Mouse (Mus musculus): ENCODE data around the gene Wfs1. TPM values are rescaled to one million over a fixed set of nuclear protein-coding genes. Genes with fewer than 3 reads are reported as not detected.
"Not testable (repeated sequence)": the region's sequence is repeated elsewhere in the genome, so short reads cannot be mapped to it uniquely, and the experiment has no call there.

Gene Wfs1
- polyA plus RNA-seq, 1 experiment from 2014 or later, result 9.2 TPM

GRCm38 (mm10) chr5:37010666-37011317, 21.8 kb upstream of the Wfs1 start:
- H3K9me3 ChIP-seq, result peaks cover 12% of the 10 kb centered on the region
- peaks cover 4% of the 10 kb centered on the region for H3K4me1 ChIP-seq (replicated peaks)
- 0 out of 2 replicates have a peak, but pooled peaks cover 4% of the 10 kb centered on the region for H3K27me3 ChIP-seq (ENCODE audit: insufficient read depth, poor library complexity, severe bottlenecking)
- no peak for DNase-seq (ENCODE audit: low spot score)
- H3K4me3 ChIP-seq, result no peak overlapping the region
- no peak overlapping the region for H3K27ac ChIP-seq
- H3K36me3 ChIP-seq, result no peaks in the 10 kb centered on the region
- WGBS, result 78% methylated on average over 10 of the region's 10 CpGs

- not testable (repeated sequence) for DNase-seq (ENCODE audit: low spot score); H3K4me3 ChIP-seq
Measured at GRCm38 (mm10) chr5:37009761-37010160, 20.8 kb upstream of the Wfs1 start.

GRCm38 (mm10) chr5:37002001-37002400, 13.0 kb upstream of the Wfs1 start:
- H3K4me1 ChIP-seq (replicated peaks), result peaks cover 10% of the 10 kb centered on the region; the same call in 1 of the 2 replicates
- peak; percentile 65 for DNase-seq (ENCODE audit: low spot score)
- no peaks in the 10 kb centered on the region for H3K27me3 ChIP-seq (ENCODE audit: insufficient read depth, poor library complexity, severe bottlenecking)
- H3K36me3 ChIP-seq, result no peaks in the 10 kb centered on the region
- no peak overlapping the region for H3K27ac ChIP-seq
- no peak overlapping the region for H3K4me3 ChIP-seq
- 0 out of 2 replicates have a peak, but pooled peaks cover 2% of the 10 kb centered on the region for H3K9me3 ChIP-seq
- 57% methylated on average over 2 of the region's 2 CpGs for WGBS

More at GRCm38 (mm10) chr5:37009761-37010160, 20.8 kb upstream of the Wfs1 start:
- H3K36me3 ChIP-seq; H3K27ac ChIP-seq; H3K27me3 ChIP-seq (ENCODE audit: insufficient read depth, poor library complexity, severe bottlenecking); H3K4me1 ChIP-seq (replicated peaks): not testable (repeated sequence)
- peaks cover 12% of the 10 kb centered on the region for H3K9me3 ChIP-seq
- WGBS, result 32% methylated on average over 13 of the region's 13 CpGs

GRCm38 (mm10) chr5:37001002-37001401, 12.0 kb upstream of the Wfs1 start:
- DNase-seq (ENCODE audit: low spot score), result no peak
- 89% methylated on average over 9 of the region's 9 CpGs for WGBS

GRCm38 (mm10) chr5:36997996-36998395, 9.0 kb upstream of the Wfs1 start:
- 36% methylated on average over 5 of the region's 5 CpGs for WGBS
- 0 out of 2 replicates have a peak, but pooled peaks cover 2% of the 10 kb centered on the region for H3K9me3 ChIP-seq
- no peaks in the 10 kb centered on the region for H3K36me3 ChIP-seq
- no peak overlapping the region for H3K4me3 ChIP-seq
- no peak overlapping the region for H3K27ac ChIP-seq
- H3K4me1 ChIP-seq (replicated peaks), result peaks cover 10% of the 10 kb centered on the region; the same call in 1 of the 2 replicates
- no peak for DNase-seq (ENCODE audit: low spot score)
- H3K27me3 ChIP-seq (ENCODE audit: insufficient read depth, poor library complexity, severe bottlenecking), result no peaks in the 10 kb centered on the region

More at GRCm38 (mm10) chr5:37001002-37001401, 12.0 kb upstream of the Wfs1 start:
- H3K36me3 ChIP-seq, result no peaks in the 10 kb centered on the region
- no peak overlapping the region for H3K4me3 ChIP-seq
- 0 out of 2 replicates have a peak, but pooled peaks cover 2% of the 10 kb centered on the region for H3K9me3 ChIP-seq
- H3K27ac ChIP-seq, result no peak overlapping the region
- H3K27me3 ChIP-seq (ENCODE audit: insufficient read depth, poor library complexity, severe bottlenecking), result no peaks in the 10 kb centered on the region
- H3K4me1 ChIP-seq (replicated peaks), result peaks cover 10% of the 10 kb centered on the region; the same call in 1 of the 2 replicates

GRCm38 (mm10) chr5:36996410-36996809, 7.4 kb upstream of the Wfs1 start:
- 0 out of 2 replicates have a peak, but pooled peaks cover 2% of the 10 kb centered on the region for H3K9me3 ChIP-seq
- DNase-seq (ENCODE audit: low spot score), result no peak
- no peak overlapping the region for H3K4me3 ChIP-seq
- peaks cover 10% of the 10 kb centered on the region; the same call in 1 of the 2 replicates for H3K4me1 ChIP-seq (replicated peaks)
- WGBS, result 89% methylated on average over 14 of the region's 14 CpGs
- H3K27me3 ChIP-seq (ENCODE audit: insufficient read depth, poor library complexity, severe bottlenecking), result no peaks in the 10 kb centered on the region
- H3K27ac ChIP-seq, result no peak overlapping the region
- no peaks in the 10 kb centered on the region for H3K36me3 ChIP-seq

GRCm38 (mm10) chr5:36990631-36991350, 1.8 kb upstream of the Wfs1 start:
- Histone ChIP-seq H3K27ac (no peak overlapping the region), H3K4me3 (no peak overlapping the region), H3K27me3 (ENCODE audit: insufficient read depth, poor library complexity, severe bottlenecking) (peaks cover 13% of the 10 kb centered on the region), H3K9me3 (no peaks in the 10 kb centered on the region), H3K36me3 (no peaks in the 10 kb centered on the region), H3K4me1 (replicated peaks) (peaks cover 27% of the 10 kb centered on the region)
- DNase-seq (ENCODE audit: low spot score), result no peak
- 83% methylated on average over 3 of the region's 3 CpGs for WGBS

- 65% methylated on average over 3 of the region's 3 CpGs for WGBS
- Histone ChIP-seq H3K27ac (no peak overlapping the region), H3K36me3 (no peaks in the 10 kb centered on the region), H3K4me3 (no peak overlapping the region), H3K27me3 (ENCODE audit: insufficient read depth, poor library complexity, severe bottlenecking) (peaks cover 13% of the 10 kb centered on the region), H3K4me1 (replicated peaks) (peaks cover 27% of the 10 kb centered on the region), H3K9me3 (no peaks in the 10 kb centered on the region)
- no peak for DNase-seq (ENCODE audit: low spot score)
Measured at GRCm38 (mm10) chr5:36990196-36990595, 1.2 kb upstream of the Wfs1 start.

GRCm38 (mm10) chr5:36989625-36989977, 596 bp upstream of the Wfs1 start:
- WGBS, result 11% methylated on average over 3 of the region's 3 CpGs
- DNase-seq (ENCODE audit: low spot score), result no peak
- Histone ChIP-seq H3K4me1 (replicated peaks) (peaks cover 27% of the 10 kb centered on the region), H3K27ac (peak overlapping the region; percentile 83; the same call in 1 of the 2 replicates), H3K4me3 (peak overlapping the region; percentile 80), H3K9me3 (no peaks in the 10 kb centered on the region), H3K27me3 (ENCODE audit: insufficient read depth, poor library complexity, severe bottlenecking) (peaks cover 13% of the 10 kb centered on the region), H3K36me3 (no peaks in the 10 kb centered on the region)

GRCm38 (mm10) chr5:36988124-36988780, 753 bp downstream of the Wfs1 start:
- WGBS, result 13% methylated on average over 24 of the region's 24 CpGs
- Histone ChIP-seq H3K9me3 (no peaks in the 10 kb centered on the region), H3K27me3 (ENCODE audit: insufficient read depth, poor library complexity, severe bottlenecking) (peaks cover 13% of the 10 kb centered on the region), H3K4me3 (peak overlapping the region; percentile 80), H3K27ac (peak overlapping the region; percentile 89), H3K36me3 (no peaks in the 10 kb centered on the region), H3K4me1 (replicated peaks) (peaks cover 27% of the 10 kb centered on the region)
- DNase-seq (ENCODE audit: low spot score), result no peak

GRCm38 (mm10) chr5:36986617-36987016, 2.4 kb downstream of the Wfs1 start:
- Histone ChIP-seq H3K9me3 (no peaks in the 10 kb centered on the region), H3K4me3 (no peak overlapping the region), H3K36me3 (0 out of 2 replicates have a peak, but pooled peaks cover 3% of the 10 kb centered on the region), H3K27ac (no peak overlapping the region), H3K27me3 (ENCODE audit: insufficient read depth, poor library complexity, severe bottlenecking) (peaks cover 13% of the 10 kb centered on the region), H3K4me1 (replicated peaks) (peaks cover 32% of the 10 kb centered on the region)
- WGBS, result 75% methylated on average over 1 of the region's 1 CpGs
- DNase-seq (ENCODE audit: low spot score), result no peak

- 80% methylated on average over 4 of the region's 4 CpGs for WGBS
- Histone ChIP-seq H3K9me3 (no peaks in the 10 kb centered on the region), H3K27me3 (ENCODE audit: insufficient read depth, poor library complexity, severe bottlenecking) (peaks cover 4% of the 10 kb centered on the region), H3K27ac (no peak overlapping the region), H3K36me3 (peaks cover 18% of the 10 kb centered on the region; the same call in 1 of the 2 replicates), H3K4me1 (replicated peaks) (peaks cover 18% of the 10 kb centered on the region), H3K4me3 (no peak overlapping the region)
- no peak for DNase-seq (ENCODE audit: low spot score)
Measured at GRCm38 (mm10) chr5:36982271-36982670, 6.7 kb downstream of the Wfs1 start.

Measured in hindbrain, embryonic 10.5 days (tissue).